Mouse (Mus musculus) activated CD4-positive, CD25-positive, alpha-beta regulatory T cell, adult 4 months (primary cell): Measurements from ENCODE around the gene Il17rc. TPM values are rescaled to one million over a fixed set of nuclear protein-coding genes. Genes with fewer than 3 reads are reported as not detected.

Experiments
- ATAC-seq: one replicate; pipeline ENCODE4 v1.8.0; 2017
- polyA plus RNA-seq, 2 experiments: library from polyadenylated mRNA; unstranded; fragments of 100-300 nt; shearing (Covaris generic); gene quantifications; one replicate each; pipeline ENCODE4 v1.2.1; 2017

Gene Il17rc
- polyA plus RNA-seq: not detected

GRCm38 (mm10) chr6:113471297-113471936 is at the start of gene Il17rc:
Gene Il17rc, plus strand, starts transcription at chr6:113471427.
- ATAC-seq: no peak

- ATAC-seq: no peak
These were observed 48.2 kb upstream of the Il17rc start for GRCm38 (mm10) chr6:113423000-113423399.

- no peak for ATAC-seq
These were observed 47.0 kb upstream of the Il17rc start for GRCm38 (mm10) chr6:113424187-113424586.

- no peak for ATAC-seq
These were observed 44.5 kb upstream of the Il17rc start for GRCm38 (mm10) chr6:113426696-113427095.

GRCm38 (mm10) chr6:113427397-113427796 is 43.8 kb upstream of the Il17rc start:
- peak; percentile 59 for ATAC-seq

GRCm38 (mm10) chr6:113428006-113428405 is 43.2 kb upstream of the Il17rc start:
- ATAC-seq: no peak

GRCm38 (mm10) chr6:113429965-113430364 is 41.3 kb upstream of the Il17rc start:
- no peak for ATAC-seq

GRCm38 (mm10) chr6:113430846-113431245 is 40.4 kb upstream of the Il17rc start:
- ATAC-seq: no peak

GRCm38 (mm10) chr6:113431801-113432200 is 39.4 kb upstream of the Il17rc start:
- ATAC-seq: no peak

GRCm38 (mm10) chr6:113433661-113434060 is 37.6 kb upstream of the Il17rc start:
- ATAC-seq: no peak

- no peak for ATAC-seq
These were observed 36.5 kb upstream of the Il17rc start for GRCm38 (mm10) chr6:113434691-113435090.

- no peak for ATAC-seq
These were observed 35.5 kb upstream of the Il17rc start, which contains the start of gene Cidec for GRCm38 (mm10) chr6:113435664-113436205. Gene Cidec, minus strand, starts transcription at chr6:113435760.

- ATAC-seq: no peak
These were observed 34.1 kb upstream of the Il17rc start for GRCm38 (mm10) chr6:113437135-113437534.

GRCm38 (mm10) chr6:113438721-113439430 is 32.4 kb upstream of the Il17rc start:
- ATAC-seq: no peak

GRCm38 (mm10) chr6:113440686-113441085 is 30.5 kb upstream of the Il17rc start:
- ATAC-seq: no peak

GRCm38 (mm10) chr6:113441147-113441680 is 30.0 kb upstream of the Il17rc start:
- ATAC-seq: peak; percentile 69

GRCm38 (mm10) chr6:113442087-113442441 is 29.2 kb upstream of the Il17rc start:
- ATAC-seq: peak; percentile 4

- peak; percentile 88 for ATAC-seq
These were observed 28.7 kb upstream of the Il17rc start, which contains the start of gene Jagn1 for GRCm38 (mm10) chr6:113442442-113443090. Gene Jagn1, plus strand, starts transcription at chr6:113442569.

GRCm38 (mm10) chr6:113443091-113443490 is 28.1 kb upstream of the Il17rc start:
- no peak for ATAC-seq

GRCm38 (mm10) chr6:113444207-113444965 is 26.8 kb upstream of the Il17rc start:
- no peak for ATAC-seq

GRCm38 (mm10) chr6:113447639-113448038 is 23.6 kb upstream of the Il17rc start:
- no peak for ATAC-seq

GRCm38 (mm10) chr6:113451839-113452238 is 19.4 kb upstream of the Il17rc start:
- no peak for ATAC-seq
